Mouse (Mus musculus) megakaryocyte, embryonic 14.5 days (primary cell): Measurements from ENCODE around the gene Chsy1.

Source experiments
- FLI1 ChIP-seq: IDR thresholded peaks from 2 replicates; pipeline ENCODE4 v1.6.1; 2012; ENCODE audit warnings: low read length, inconsistent platforms, mixed read lengths
- GATA1 ChIP-seq: IDR thresholded peaks from 3 replicates; pipeline ENCODE4 v1.6.1; 2012; ENCODE audit warnings: mixed read lengths, low read length, inconsistent platforms, borderline replicate concordance

GRCm38 (mm10) chr7:66178101-66178500 is 68.8 kb downstream of the Chsy1 start:
- TF ChIP-seq GATA1 (no peak), FLI1 (no peak)
